Mouse (Mus musculus) G1E (cell line): ENCODE results near the gene Hdac4.

Experiments used
- CTCF ChIP-seq: IDR thresholded peaks from 2 replicates; pipeline ENCODE4 v1.5.1; 2012; ENCODE audit warnings: low read depth, low read length, inconsistent platforms, mixed read lengths
- GATA1 ChIP-seq: IDR thresholded peaks from 2 replicates; pipeline ENCODE4 v1.6.1; 2012; ENCODE audit warnings: borderline replicate concordance, low read length, inconsistent platforms, mixed read lengths
- GATA2 ChIP-seq: IDR thresholded peaks from 2 replicates; pipeline ENCODE4 v1.6.1; 2012; ENCODE audit warnings: low read depth, low read length, inconsistent platforms, borderline replicate concordance
- POLR2AphosphoS5 ChIP-seq: IDR thresholded peaks from 2 replicates; pipeline ENCODE4 v1.6.1; 2012; ENCODE audit warnings: low read depth, low read length, inconsistent platforms; ENCODE audit not compliant: insufficient replicate concordance
- TAL1 ChIP-seq: conservative IDR thresholded peaks from 2 replicates; pipeline ENCODE4 v1.6.1; 2012; ENCODE audit warnings: low read depth, low read length, inconsistent platforms, mixed read lengths

- no peak for TF ChIP-seq CTCF
- no peak for TF ChIP-seq GATA1
- TF ChIP-seq TAL1, result no peak
- TF ChIP-seq POLR2AphosphoS5, result no peak
- no peak for TF ChIP-seq GATA2
Measured at GRCm38 (mm10) chr1:92112591-92112990, 82.9 kb downstream of the Hdac4 start.
